Mouse (Mus musculus): ENCODE data around the gene Rubcn. TPM values are rescaled to one million over a fixed set of nuclear protein-coding genes. Genes with fewer than 3 reads are reported as not detected.

Rubcn gene
- polyA plus RNA-seq, 1 experiment, result 28.5 TPM

GRCm38 (mm10) chr16:32856751-32857150, 20.8 kb downstream of the Rubcn start:
- Histone ChIP-seq H3K4me3 (ENCODE audit: low read depth, low read length) (no peak overlapping the region), H3K36me3 (ENCODE audit: control insufficient read depth, insufficient read depth, low read length) (peaks cover 26% of the 10 kb centered on the region), H3K4me1 (ENCODE audit: control insufficient read depth, insufficient read depth, insufficient read length, low read length) (no peaks in the 10 kb centered on the region; the same call in 1 of the 2 replicates), H3K27ac (ENCODE audit: insufficient read depth, low read depth, low read length) (no peak overlapping the region), H3K27me3 (ENCODE audit: control insufficient read depth, insufficient read depth, low read length) (no peaks in the 10 kb centered on the region)
- 91% methylated on average over 3 of the region's 3 CpGs for WGBS
- TF ChIP-seq POLR2A (IDR thresholded peaks at IDR 0.05; ENCODE audit: low read depth, low read length) (no peak), CTCF (IDR thresholded peaks at IDR 0.05; ENCODE audit: extremely low read depth, insufficient read length, insufficient replicate concordance, low read depth, low read length) (no peak)

GRCm38 (mm10) chr16:32854050-32854571, 23.5 kb downstream of the Rubcn start:
- 73% methylated on average over 2 of the region's 2 CpGs for WGBS
- no peak overlapping the region for H3K27ac ChIP-seq (ENCODE audit: insufficient read depth, low read depth, low read length)

GRCm38 (mm10) chr16:32853492-32854049, 24.0 kb downstream of the Rubcn start:
- peaks cover 33% of the 10 kb centered on the region for H3K36me3 ChIP-seq (ENCODE audit: control insufficient read depth, insufficient read depth, low read length)
- TF ChIP-seq POLR2A (IDR thresholded peaks at IDR 0.05; ENCODE audit: low read depth, low read length) (no peak), CTCF (IDR thresholded peaks at IDR 0.05; ENCODE audit: extremely low read depth, insufficient read length, insufficient replicate concordance, low read depth, low read length) (no peak)
- H3K4me1 ChIP-seq (ENCODE audit: control insufficient read depth, insufficient read depth, insufficient read length, low read length), result peaks cover 4% of the 10 kb centered on the region; the same call in 1 of the 2 replicates
- no peaks in the 10 kb centered on the region for H3K27me3 ChIP-seq (ENCODE audit: control insufficient read depth, insufficient read depth, low read length)
- no peak overlapping the region for H3K27ac ChIP-seq (ENCODE audit: insufficient read depth, low read depth, low read length)
- H3K4me3 ChIP-seq (ENCODE audit: low read depth, low read length), result no peak overlapping the region
- 83% methylated on average over 13 of the region's 13 CpGs for WGBS

More at GRCm38 (mm10) chr16:32854050-32854571, 23.5 kb downstream of the Rubcn start:
- no peaks in the 10 kb centered on the region for H3K27me3 ChIP-seq (ENCODE audit: control insufficient read depth, insufficient read depth, low read length)
- no peak for TF ChIP-seq CTCF (IDR thresholded peaks at IDR 0.05; ENCODE audit: extremely low read depth, insufficient read length, insufficient replicate concordance, low read depth, low read length)
- TF ChIP-seq POLR2A (IDR thresholded peaks at IDR 0.05; ENCODE audit: low read depth, low read length), result no peak
- peaks cover 28% of the 10 kb centered on the region for H3K36me3 ChIP-seq (ENCODE audit: control insufficient read depth, insufficient read depth, low read length)
- H3K4me3 ChIP-seq (ENCODE audit: low read depth, low read length), result no peak overlapping the region
- peaks cover 4% of the 10 kb centered on the region; the same call in 1 of the 2 replicates for H3K4me1 ChIP-seq (ENCODE audit: control insufficient read depth, insufficient read depth, insufficient read length, low read length)

- TF ChIP-seq CTCF (IDR thresholded peaks at IDR 0.05; ENCODE audit: extremely low read depth, insufficient read length, insufficient replicate concordance, low read depth, low read length) (no peak), POLR2A (IDR thresholded peaks at IDR 0.05; ENCODE audit: low read depth, low read length) (no peak)
Observed at GRCm38 (mm10) chr16:32849042-32849830, 28.3 kb downstream of the Rubcn start.

GRCm38 (mm10) chr16:32847103-32847502, 30.5 kb downstream of the Rubcn start:
- no peak overlapping the region for H3K27ac ChIP-seq (ENCODE audit: insufficient read depth, low read depth, low read length)
- H3K4me3 ChIP-seq (ENCODE audit: low read depth, low read length), result no peak overlapping the region
- 96% methylated on average over 11 of the region's 11 CpGs for WGBS
- H3K4me1 ChIP-seq (ENCODE audit: control insufficient read depth, insufficient read depth, insufficient read length, low read length), result 0 out of 2 replicates have a peak, but pooled peaks cover 4% of the 10 kb centered on the region
- TF ChIP-seq POLR2A (IDR thresholded peaks at IDR 0.05; ENCODE audit: low read depth, low read length) (no peak), CTCF (IDR thresholded peaks at IDR 0.05; ENCODE audit: extremely low read depth, insufficient read length, insufficient replicate concordance, low read depth, low read length) (no peak)
- H3K36me3 ChIP-seq (ENCODE audit: control insufficient read depth, insufficient read depth, low read length), result peaks cover 66% of the 10 kb centered on the region
- no peaks in the 10 kb centered on the region for H3K27me3 ChIP-seq (ENCODE audit: control insufficient read depth, insufficient read depth, low read length)

More at GRCm38 (mm10) chr16:32849042-32849830, 28.3 kb downstream of the Rubcn start:
- Histone ChIP-seq H3K36me3 (ENCODE audit: control insufficient read depth, insufficient read depth, low read length) (peaks cover 55% of the 10 kb centered on the region), H3K27me3 (ENCODE audit: control insufficient read depth, insufficient read depth, low read length) (no peaks in the 10 kb centered on the region), H3K4me1 (ENCODE audit: control insufficient read depth, insufficient read depth, insufficient read length, low read length) (0 out of 2 replicates have a peak, but pooled peaks cover 4% of the 10 kb centered on the region), H3K4me3 (ENCODE audit: low read depth, low read length) (no peak overlapping the region), H3K27ac (ENCODE audit: insufficient read depth, low read depth, low read length) (no peak overlapping the region)
- WGBS, result 56% methylated on average over 11 of the region's 11 CpGs

GRCm38 (mm10) chr16:32831501-32831900, 46.1 kb downstream of the Rubcn start:
- Histone ChIP-seq H3K27me3 (ENCODE audit: control insufficient read depth, insufficient read depth, low read length) (no peaks in the 10 kb centered on the region), H3K27ac (ENCODE audit: insufficient read depth, low read depth, low read length) (no peak overlapping the region), H3K36me3 (ENCODE audit: control insufficient read depth, insufficient read depth, low read length) (peaks cover 53% of the 10 kb centered on the region), H3K4me1 (ENCODE audit: control insufficient read depth, insufficient read depth, insufficient read length, low read length) (no peaks in the 10 kb centered on the region), H3K4me3 (ENCODE audit: low read depth, low read length) (no peak overlapping the region)
- WGBS, result 86% methylated on average over 4 of the region's 4 CpGs
- TF ChIP-seq CTCF (IDR thresholded peaks at IDR 0.05; ENCODE audit: extremely low read depth, insufficient read length, insufficient replicate concordance, low read depth, low read length), result no peak
- no peak for TF ChIP-seq POLR2A (IDR thresholded peaks at IDR 0.05; ENCODE audit: low read depth, low read length)

GRCm38 (mm10) chr16:32829104-32829503, 48.5 kb downstream of the Rubcn start:
- no peaks in the 10 kb centered on the region for H3K27me3 ChIP-seq (ENCODE audit: control insufficient read depth, insufficient read depth, low read length)
- no peak overlapping the region for H3K4me3 ChIP-seq (ENCODE audit: low read depth, low read length)
- H3K27ac ChIP-seq (ENCODE audit: insufficient read depth, low read depth, low read length), result no peak overlapping the region
- H3K36me3 ChIP-seq (ENCODE audit: control insufficient read depth, insufficient read depth, low read length), result peaks cover 54% of the 10 kb centered on the region
- no peaks in the 10 kb centered on the region for H3K4me1 ChIP-seq (ENCODE audit: control insufficient read depth, insufficient read depth, insufficient read length, low read length)
- no peak for TF ChIP-seq POLR2A (IDR thresholded peaks at IDR 0.05; ENCODE audit: low read depth, low read length)
- TF ChIP-seq CTCF (IDR thresholded peaks at IDR 0.05; ENCODE audit: extremely low read depth, insufficient read length, insufficient replicate concordance, low read depth, low read length), result no peak
- WGBS, result 88% methylated on average over 11 of the region's 11 CpGs
